Mouse (Mus musculus) liver, adult 2 months (tissue): ENCODE data around the gene Nos1ap.

ENCODE experiments used
- CTCF ChIP-seq: fragments of 200-500 bp; IDR thresholded peaks from 2 replicates; pipeline ENCODE4 v1.5.1; 2011; ENCODE audit warnings: low read depth, low read length, control low read depth
- POLR2A ChIP-seq: fragments of 200-500 bp; IDR thresholded peaks from 2 replicates; pipeline ENCODE4 v1.6.1; 2011; ENCODE audit warnings: low read length, control low read depth; ENCODE audit not compliant: insufficient read depth; ENCODE audit errors: extremely low read depth

DNA sequence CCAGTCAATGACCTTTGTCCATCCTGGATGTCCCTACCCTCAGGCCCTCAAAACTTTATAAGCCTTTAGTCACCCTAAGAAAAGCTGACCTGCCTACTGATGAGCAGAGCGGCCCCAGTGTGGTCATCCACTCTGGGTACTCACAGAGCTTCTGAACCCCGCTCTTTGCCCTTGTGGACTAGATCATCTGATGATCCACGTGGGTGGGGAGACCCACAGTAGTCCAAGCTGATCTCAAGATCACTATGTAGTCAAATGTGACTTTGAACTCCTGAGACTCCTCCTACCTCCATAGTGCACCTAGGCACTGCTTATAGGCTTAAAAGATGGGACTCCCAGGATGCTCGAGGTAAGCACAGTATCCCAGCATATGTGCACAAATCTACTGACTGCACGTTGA lies 157.4 kb downstream of the Nos1ap start:
- TF ChIP-seq CTCF = no peak
- TF ChIP-seq POLR2A = no peak
